Mouse (Mus musculus): ENCODE data around the gene Mfsd11. TPM values are rescaled to one million over a fixed set of nuclear protein-coding genes. Genes with fewer than 3 reads are reported as not detected.
A peak's percentile ranks its signal among the peaks of the same experiment; 100 is the strongest.
"Not testable (repeated sequence)": the region's sequence is repeated elsewhere in the genome, so short reads cannot be mapped to it uniquely, and the experiment has no call there.

Mfsd11 gene
- total RNA-seq, 2 experiments from 2014 or later = 33.7 to 35.2 TPM

DNA sequence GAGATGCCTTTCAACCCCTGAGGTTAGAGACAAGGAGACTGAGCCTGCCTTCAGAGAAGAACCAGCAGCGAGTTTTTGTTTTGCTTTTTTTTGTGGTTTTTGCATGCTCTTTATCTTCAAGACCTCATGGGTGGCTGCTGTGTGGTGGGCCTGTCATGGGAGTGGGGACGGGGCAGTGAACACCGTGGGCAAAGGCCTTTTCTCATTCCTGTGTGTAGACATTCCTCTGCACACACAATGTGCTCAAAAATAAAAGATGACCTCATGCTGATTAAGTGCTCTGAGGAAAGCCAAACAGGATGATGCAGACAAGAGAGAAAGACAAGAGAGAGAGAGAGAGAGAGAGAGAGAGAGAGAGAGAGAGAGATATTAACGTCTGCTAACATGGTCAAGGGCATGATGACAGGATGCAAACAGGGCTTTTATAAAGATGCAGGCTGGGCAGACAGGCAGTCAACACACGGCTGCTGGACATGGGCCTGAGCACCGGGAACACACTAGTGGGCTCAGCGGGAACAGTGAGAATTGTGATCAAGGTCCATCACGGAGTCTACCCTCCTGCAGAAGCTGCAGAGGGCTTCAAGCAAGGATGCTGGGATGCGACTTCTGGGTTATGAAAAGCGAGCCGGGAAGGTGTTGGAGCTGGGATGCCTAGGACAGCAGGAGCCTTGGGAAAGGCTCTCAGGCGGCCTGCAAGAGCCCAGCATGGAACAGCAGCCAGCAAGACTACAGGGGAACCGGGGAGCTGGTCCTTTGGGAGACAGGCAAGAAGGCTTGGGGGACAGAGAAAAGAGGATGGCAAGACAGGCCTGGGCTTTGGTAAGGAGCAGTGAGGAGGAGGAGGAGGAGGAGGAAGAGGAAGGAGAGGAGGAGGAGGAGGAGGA is 30.9 kb upstream of the Mfsd11 start:
- DNase-seq = no peak

- no peak for DNase-seq
Observed at GRCm38 (mm10) chr11:116822215-116822614, 30.0 kb upstream of the Mfsd11 start.

- DNase-seq = no peak
Observed at GRCm38 (mm10) chr11:116822626-116823025, 29.6 kb upstream of the Mfsd11 start.

- DNase-seq = no peak
Observed at GRCm38 (mm10) chr11:116823255-116823654, 29.0 kb upstream of the Mfsd11 start.

DNA sequence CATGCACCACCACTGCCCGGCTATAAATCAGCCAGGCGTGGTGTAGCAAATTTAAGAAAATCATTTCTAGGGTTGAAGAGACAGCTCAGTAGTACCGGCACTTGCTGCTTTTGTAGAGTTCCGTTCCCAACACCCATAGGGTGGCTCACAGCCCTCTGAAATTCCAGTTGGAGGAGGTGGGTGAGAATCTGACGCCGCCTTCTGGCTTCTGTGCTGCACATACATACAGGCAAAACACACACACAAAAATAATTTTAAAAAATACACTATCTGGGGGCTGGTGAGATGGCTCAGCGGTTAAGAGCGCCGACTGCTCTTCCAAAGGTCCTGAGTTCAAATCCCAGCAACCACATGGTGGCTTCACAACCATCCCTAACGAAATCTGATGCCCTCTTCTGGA is 28.4 kb upstream of the Mfsd11 start:
- DNase-seq = not testable (repeated sequence)

- peak; percentile 65 to 69 for DNase-seq
Observed at GRCm38 (mm10) chr11:116825230-116825629, 27.0 kb upstream of the Mfsd11 start.

DNA sequence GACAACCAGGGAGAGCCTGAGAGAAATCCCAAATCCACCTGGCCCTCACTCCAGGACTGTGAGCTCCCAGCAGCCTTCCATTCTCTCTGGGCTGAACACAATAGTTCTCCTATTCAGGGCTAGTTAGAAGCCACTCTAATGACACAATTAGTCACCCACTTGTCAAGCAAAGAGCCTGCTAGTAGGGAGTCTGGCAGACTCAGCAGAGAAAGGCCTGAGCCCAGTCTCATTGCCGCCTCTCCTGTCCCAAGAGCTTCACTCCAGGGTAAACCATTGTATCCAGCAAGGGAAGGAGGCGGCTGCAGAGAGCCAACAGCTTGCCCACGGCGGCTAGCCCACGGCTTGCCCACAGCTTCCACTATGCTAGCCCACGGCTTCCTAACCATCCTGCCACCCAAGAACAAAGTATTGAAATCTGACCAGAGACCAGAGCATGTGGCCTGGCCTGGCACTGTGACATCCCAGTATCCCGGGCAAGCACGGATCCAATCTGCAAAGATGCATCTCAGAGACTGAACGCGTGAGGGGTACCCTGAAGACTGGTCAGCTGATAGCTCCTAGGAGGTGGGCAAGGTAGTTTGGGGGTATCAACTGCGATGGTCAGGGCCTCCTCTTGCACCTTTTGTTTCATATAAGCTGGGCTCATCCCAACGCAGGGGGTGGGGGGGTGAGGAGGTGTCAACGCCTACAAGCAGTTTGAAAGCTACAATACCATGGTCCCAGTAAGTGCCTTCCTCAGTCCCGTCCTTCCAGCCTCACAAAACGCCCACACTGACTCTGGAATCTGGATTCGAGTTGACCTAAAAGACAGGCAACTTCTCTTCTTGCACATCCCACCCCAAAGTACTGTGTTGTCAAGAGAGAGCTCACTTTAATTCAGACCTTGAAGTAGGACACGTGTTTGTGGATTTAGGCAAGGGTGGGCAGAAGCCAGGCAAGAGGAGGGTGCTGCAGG is 25.4 kb upstream of the Mfsd11 start:
- no peak for DNase-seq

GRCm38 (mm10) chr11:116827534-116828165 is 24.6 kb upstream of the Mfsd11 start, which contains the start of gene Mxra7:
Mxra7 (minus strand) TSS chr11:116828046.
- DNase-seq = peak; percentile 89 to 93

- no peak for DNase-seq
Observed at GRCm38 (mm10) chr11:116832172-116832685, 20.0 kb upstream of the Mfsd11 start.

DNA sequence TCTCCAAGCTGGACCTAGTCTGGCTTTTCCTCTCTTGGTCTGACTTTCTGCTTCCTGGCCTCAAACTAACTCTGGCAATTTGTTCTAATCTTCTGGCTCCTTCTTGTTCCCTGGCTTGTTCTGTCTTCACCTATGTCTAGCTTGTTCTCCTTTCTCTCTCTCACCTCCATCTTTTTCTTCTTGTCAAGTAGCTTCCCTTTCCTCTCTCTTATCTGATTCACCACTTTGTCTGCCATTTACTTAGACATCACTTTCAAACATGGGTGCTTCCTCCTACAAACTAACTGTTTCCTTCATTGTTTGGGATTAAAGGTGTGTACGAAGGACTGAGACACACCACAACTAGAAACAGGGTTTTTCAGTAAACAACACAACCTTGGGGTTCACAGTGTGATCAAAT is 17.3 kb upstream of the Mfsd11 start:
- no peak for DNase-seq

DNA sequence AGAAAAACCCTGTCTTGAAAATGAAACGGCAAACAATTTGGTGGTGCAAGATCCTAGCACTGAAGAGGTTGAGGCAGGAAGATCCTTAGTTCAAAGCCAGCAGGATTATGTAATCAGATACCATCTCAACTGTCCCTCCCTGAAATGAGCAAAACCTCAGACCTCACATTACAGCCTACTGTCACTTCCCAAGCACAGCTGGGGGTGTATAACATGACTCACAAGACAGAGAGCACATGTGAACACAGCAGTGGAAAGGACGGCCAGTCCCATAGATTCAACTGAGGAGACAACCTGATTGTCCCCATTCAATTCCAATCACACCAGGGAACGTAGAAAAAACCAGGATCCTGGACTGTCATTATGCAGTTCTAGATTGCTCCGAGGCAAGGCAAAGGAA is 16.0 kb upstream of the Mfsd11 start:
- DNase-seq = no peak

GRCm38 (mm10) chr11:116837441-116837840 is 14.8 kb upstream of the Mfsd11 start:
- DNase-seq = no peak

DNA sequence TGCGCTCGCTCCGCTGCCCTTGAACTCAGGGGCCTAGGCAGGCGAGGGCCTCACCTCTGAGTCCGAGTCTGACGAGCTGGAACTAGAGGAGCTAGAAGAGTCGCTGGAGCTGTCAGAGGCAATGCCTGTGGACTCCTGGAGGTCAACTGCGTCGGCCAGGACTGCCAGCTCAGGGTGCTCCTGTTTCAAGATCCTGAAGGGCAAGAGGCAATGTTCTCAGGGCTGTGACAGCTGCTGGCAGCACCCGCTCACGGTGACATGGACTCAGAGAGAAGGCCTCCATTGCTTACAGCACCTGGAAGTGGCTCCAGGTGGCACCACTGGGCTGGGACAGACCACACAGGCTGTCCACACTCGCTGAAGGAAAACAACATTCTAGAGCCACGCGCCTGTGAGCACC is 13.3 kb upstream of the Mfsd11 start:
- no peak for DNase-seq

DNA sequence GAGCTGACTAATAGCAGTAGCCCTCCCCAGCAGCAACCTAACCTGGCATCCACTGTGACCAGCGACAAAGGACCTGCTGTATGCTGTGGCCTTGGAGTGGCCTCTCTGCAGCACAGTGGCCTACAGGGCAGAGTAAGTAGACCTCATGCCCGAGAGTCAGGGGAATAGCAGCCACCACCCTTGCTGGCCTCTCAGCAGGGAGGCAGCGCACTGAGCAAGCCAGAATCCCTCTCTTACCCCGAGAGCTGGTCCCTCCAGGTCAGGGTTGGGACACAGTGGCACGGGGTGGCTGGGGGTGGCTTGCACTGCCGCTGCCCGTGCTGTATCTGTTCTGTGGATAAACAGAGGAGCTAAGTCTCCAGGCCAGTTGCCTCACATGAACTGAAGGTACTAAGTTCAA is 12.6 kb upstream of the Mfsd11 start:
- DNase-seq = no peak

DNA sequence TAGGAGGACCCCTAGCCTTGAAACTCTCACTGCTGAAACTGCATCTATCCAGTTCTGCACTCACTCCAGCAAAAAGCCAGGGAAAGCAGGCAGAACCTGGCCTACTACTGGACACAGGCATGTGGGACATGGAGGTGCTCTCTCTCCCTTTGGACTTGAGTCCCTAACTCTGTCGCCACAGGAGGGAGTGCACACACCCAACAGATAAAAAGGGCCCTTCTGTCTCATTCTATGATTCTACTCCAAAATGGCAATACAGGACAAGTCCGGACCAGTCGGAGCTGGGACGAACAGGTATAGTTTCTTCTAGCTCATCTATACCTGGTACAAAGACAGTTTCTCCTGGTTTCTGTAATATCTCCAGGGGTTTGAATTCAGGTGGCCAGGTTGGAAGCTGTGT is 11.5 kb upstream of the Mfsd11 start:
- no peak for DNase-seq

- DNase-seq = peak; percentile 79 to 86
Observed at GRCm38 (mm10) chr11:116842531-116843260, 9.5 kb upstream of the Mfsd11 start.

GRCm38 (mm10) chr11:116843261-116844233 is 8.7 kb upstream of the Mfsd11 start, which contains the start of the genes Mettl23 and Jmjd6:
Mettl23 (plus strand) TSS chr11:116843278.
Jmjd6 (minus strand) TSS chr11:116843449.
- DNase-seq = peak; percentile 97 to 98

- no peak for DNase-seq
Observed at GRCm38 (mm10) chr11:116846593-116847181, 5.6 kb upstream of the Mfsd11 start.
